Mouse (Mus musculus): ENCODE data around the gene Larp7. TPM values are rescaled to one million over a fixed set of nuclear protein-coding genes. Genes with fewer than 3 reads are reported as not detected.

Gene Larp7
- polyA plus RNA-seq (2012; rRNA removed): 18.7 and 19.8 TPM in 2 replicates

- DNase-seq (ENCODE audit: low spot score): peak; percentile 95
Observed at GRCm38 (mm10) chr3:127552973-127553719, at the start of gene Larp7, which contains the start of gene Zgrf1. Gene Larp7 (minus strand): TSS chr3:127553349. Gene Zgrf1 (plus strand): TSS chr3:127553489.

DNA sequence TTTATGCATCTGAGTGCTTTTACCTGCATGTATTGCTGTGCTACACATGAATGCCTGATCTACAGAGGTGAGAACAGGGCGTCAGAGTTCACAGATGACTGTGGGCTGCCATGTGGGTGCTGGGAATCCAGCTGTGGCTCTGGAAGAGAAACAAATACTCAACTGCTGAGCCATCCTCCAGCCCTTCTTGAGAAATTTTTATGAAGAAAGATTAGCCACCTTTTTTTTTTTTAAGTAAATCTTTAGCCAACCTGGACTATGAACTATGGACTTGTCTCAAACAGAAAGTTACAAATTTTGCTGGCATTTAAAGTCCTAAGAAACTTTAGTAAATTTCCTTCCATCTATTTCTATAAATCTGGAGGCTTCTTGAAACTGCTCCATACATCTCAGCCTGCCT, 44.0 kb upstream of the Larp7 start:
- no peak for DNase-seq (ENCODE audit: low spot score)

GRCm38 (mm10) chr3:127572557-127572956, 19.4 kb upstream of the Larp7 start:
- no peak for DNase-seq (ENCODE audit: low spot score)

DNA sequence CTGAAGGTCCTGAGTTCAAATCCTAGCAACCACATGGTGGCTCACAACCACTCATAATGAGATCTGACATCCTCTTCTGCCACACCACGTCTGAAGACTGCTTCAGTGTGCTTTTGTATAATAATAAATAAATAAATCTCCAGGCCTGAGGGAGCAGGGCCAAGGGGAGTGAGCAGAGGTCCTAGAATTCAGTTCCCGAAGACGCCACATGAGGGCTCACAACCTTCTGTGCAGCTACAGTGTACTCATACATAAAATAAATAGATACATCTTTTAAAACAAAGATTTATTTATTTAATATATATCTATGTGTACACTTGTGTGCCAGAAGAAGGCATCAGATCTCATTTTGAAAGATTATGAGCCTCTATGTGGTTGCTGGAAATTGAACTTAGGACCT, 12.0 kb upstream of the Larp7 start:
- DNase-seq (ENCODE audit: low spot score): no peak

- DNase-seq (ENCODE audit: low spot score): no peak
Observed at GRCm38 (mm10) chr3:127562974-127563373, 9.8 kb upstream of the Larp7 start.

DNA sequence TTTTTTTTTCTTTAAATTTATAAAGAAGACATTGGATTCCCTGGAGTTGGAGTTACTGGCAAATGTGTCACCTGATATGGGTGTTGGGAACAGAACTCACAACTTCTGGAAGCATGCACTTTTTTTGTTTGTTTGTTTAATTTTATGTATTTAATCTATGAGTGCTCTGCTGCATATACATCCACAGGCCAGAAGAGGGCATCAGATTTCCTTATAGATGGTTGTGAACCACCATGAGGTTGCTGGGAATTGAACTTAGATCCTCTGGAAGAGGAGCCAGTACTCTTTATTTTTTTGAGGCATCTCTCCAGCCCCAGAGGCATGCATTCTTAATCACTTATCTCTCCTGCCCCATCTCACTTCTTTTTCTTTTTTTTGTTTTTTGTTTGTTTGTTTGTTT, 5.1 kb upstream of the Larp7 start:
- DNase-seq (ENCODE audit: low spot score): no peak

DNA sequence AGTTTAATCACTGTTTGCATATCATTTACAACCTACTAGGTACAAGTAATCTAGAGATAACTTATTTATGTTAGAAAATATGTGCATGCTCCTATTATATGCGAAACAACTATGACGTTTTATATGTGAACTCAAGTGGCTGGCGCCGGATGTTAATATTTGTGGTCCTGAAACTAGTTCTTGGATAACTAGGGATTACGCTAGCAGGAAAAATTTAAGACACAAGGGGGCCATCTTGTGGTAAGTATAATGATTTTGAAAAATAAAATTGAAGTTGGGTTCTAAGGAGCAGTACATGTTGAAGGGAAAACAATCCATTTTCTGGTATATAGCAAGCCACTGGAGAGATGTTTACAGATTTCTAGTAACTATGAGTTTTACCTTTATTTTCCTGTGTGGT, 1.6 kb upstream of the Larp7 start:
- DNase-seq (ENCODE audit: low spot score): no peak

- no peak for DNase-seq (ENCODE audit: low spot score)
Observed at GRCm38 (mm10) chr3:127553720-127554043, 533 bp upstream of the Larp7 start.

GRCm38 (mm10) chr3:127552434-127552972, 646 bp downstream of the Larp7 start:
- DNase-seq (ENCODE audit: low spot score): no peak

DNA sequence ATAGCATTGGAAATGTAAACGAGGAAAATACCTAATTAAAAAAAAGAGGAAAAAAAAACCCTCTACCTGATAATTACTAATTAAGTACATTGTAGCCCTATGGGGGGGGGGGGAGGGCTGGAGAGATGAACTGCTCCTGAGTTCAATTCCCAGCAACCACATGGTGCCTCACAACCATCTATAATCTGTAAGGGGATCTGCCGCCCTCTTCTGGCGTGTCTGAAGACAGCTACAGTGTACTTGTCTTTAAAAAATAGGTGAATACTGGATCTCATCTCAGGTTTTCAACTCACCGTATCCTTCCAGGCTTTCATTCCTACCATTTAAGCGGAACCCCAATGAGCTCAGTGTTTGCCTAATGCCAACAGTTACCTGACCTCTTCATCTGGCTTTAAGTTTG, 5.3 kb downstream of the Larp7 start:
- no peak for DNase-seq (ENCODE audit: low spot score)

DNA sequence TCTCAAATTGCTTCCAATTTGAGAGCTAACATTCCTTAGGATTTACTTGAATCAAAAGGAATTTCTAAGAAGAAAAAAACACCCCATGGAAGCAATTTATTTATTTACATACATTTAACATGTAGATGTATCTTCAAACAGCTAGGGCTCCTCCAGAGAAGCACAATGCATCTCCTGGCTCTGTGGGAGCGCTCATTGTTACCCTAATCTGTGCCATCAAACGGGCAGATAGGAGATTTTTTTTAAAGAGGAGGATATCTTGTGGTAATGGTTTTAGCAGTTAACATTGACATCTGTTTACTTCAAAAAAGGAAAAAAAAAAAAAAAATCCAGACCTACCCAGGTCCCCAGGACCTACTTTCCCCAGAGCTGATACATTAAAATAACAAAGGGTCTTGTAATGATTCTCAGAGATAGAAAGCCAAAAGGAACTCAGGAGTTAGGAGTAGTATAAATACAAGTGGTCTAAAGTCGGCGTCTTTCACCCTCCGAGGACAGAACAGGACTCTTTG, 8.5 kb downstream of the Larp7 start:
- DNase-seq (ENCODE audit: low spot score): no peak

- no peak for DNase-seq (ENCODE audit: low spot score)
Observed at GRCm38 (mm10) chr3:127543976-127544375, 9.2 kb downstream of the Larp7 start.

GRCm38 (mm10) chr3:127539193-127539592, 14.0 kb downstream of the Larp7 start:
- DNase-seq (ENCODE audit: low spot score): no peak

DNA sequence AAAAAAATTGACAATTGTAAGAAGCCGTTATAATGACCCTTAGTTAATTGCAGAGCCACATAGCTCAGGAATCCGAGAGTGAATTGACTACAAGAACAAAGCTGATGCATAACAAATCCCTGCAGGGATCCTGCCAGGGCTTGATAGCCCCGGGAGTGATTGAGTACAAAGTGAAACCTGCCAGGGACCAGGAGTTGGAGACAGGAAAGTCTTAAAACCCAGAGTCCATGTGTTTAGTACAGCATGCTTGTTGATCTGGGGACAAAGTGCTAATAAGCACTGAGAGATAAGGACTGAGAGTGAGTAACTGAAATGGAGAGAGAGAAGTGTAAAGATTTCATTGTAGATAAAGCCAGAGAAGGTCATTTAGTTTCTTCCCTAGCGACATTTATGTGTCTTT, 22.9 kb downstream of the Larp7 start:
- DNase-seq (ENCODE audit: low spot score): no peak

- no peak for DNase-seq (ENCODE audit: low spot score)
Observed at GRCm38 (mm10) chr3:127529824-127530223, 23.3 kb downstream of the Larp7 start.

- no peak for DNase-seq (ENCODE audit: low spot score)
Observed at GRCm38 (mm10) chr3:127529210-127529609, 23.9 kb downstream of the Larp7 start.

GRCm38 (mm10) chr3:127527465-127528034, 25.6 kb downstream of the Larp7 start:
- no peak for DNase-seq (ENCODE audit: low spot score)

- no peak for DNase-seq (ENCODE audit: low spot score)
Observed at GRCm38 (mm10) chr3:127525188-127525819, 27.8 kb downstream of the Larp7 start.

DNA sequence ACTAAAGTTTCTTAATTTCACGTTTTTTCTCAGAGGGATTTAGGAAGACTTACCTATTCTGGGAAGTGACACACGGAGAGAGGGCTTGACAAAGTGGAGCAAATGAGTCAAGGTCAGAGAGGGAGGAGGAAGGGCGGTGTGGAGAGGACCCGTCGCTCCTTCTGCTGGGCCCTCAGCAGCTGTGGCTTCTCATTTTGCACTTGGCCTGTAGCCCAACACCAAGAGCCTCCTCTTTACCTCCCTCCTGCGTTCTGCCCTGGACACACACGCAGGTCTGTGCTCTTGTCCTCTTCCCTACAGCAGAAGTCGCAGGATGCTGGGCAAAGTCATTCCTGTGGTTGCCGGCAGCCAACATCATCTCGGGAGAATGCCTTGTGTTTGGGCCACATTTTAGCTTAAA, 32.0 kb downstream of the Larp7 start:
- DNase-seq (ENCODE audit: low spot score): no peak

- no peak for DNase-seq (ENCODE audit: low spot score)
Observed at GRCm38 (mm10) chr3:127520300-127520699, 32.8 kb downstream of the Larp7 start.

GRCm38 (mm10) chr3:127515251-127515650, 37.9 kb downstream of the Larp7 start:
- no peak for DNase-seq (ENCODE audit: low spot score)

DNA sequence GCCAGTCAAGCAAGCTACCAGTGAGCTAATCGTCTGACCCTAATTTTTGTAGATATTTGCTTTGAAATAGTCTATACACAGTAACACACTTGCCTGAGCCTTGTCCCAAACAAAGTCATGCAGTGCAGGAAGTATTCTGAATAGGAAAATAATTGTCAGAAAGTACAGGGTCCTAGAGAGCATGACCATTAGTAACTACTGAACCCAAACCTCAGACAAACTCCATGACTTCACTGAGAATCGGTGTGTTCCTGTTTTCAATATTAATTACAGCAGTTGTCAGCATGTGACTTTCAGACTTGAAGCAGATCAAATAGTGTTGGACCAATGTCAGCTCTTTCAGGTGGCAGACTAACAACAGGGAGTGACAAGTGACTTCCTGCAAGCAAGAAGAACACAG, 39.5 kb downstream of the Larp7 start:
- no peak for DNase-seq (ENCODE audit: low spot score)

Measured in urinary bladder, adult 2 months (tissue).